Mouse (Mus musculus): ENCODE data around the gene Flrt1. TPM values are rescaled to one million over a fixed set of nuclear protein-coding genes. Genes with fewer than 3 reads are reported as not detected.

Gene Flrt1
- total and polyA plus RNA-seq, 2 experiments from 2014 or later, result 8.8 to 11.3 TPM

DNA sequence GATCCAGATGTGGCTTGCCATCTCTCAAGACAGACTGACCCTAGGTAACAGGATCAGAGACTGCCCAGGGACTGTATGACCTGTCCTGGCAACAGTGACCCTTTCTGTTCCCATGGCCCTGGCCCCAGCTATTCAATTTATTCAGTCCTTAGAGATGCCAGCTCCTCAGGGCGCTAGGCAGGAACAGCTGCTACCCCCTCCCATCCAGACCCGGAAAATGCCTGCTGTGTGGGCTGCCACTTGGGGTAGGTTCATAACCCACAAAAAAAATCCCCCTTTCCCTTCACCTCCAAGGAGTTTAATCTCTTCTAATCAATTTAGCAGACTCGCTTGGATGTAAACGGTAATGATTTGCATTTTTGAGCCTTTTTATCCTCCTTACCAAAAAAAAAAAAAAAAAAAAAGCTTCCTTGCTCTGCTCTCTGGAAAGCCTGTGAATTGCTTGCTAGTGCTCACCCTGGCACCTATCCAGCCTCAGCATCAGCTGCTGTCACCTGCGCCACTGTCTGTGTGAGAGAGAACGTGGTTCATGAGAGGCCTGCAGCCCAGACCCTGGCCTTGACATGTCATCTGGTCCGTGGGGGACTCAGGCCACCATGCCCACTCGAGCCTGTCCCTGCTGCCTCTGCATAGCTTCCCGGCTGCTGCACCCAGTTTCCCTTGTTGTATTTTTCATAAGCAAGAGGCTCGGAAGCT lies 15.0 kb downstream of the Flrt1 start:
- H3K9ac ChIP-seq, result 0 out of 2 replicates have a peak overlapping the region, but pooled peaks have one; percentile 6

DNA sequence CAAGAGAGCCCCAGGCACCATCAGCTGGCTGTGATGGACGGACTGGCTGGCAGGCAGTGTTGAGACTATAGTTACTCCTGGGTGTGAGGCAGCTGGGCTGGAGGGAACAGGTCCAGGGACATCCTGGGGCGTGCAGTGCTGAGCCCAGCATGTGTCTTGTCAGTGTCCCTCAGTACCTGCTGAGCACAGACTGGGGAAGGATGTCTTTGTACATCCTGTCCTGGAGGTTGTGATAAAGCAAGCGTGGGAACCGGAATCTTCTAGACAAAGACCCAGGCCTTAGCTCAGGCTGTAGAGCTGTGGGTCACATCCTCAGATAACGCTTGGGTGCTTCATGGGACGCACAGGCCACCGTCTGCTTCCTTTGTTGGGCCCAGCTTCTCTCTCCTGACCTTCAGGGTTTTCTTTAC lies 15.7 kb downstream of the Flrt1 start:
- Histone ChIP-seq H3K4me1 (ENCODE audit: insufficient read depth) (peaks cover 36% of the 10 kb centered on the region), H3K4me2 (ENCODE audit: low read depth) (no peak overlapping the region), H3K36me3 (ENCODE audit: insufficient read depth) (no peaks in the 10 kb centered on the region), H3K27me3 (ENCODE audit: insufficient read depth, low read length) (no peaks in the 10 kb centered on the region), H3K4me3 (ENCODE audit: low read depth, low read length) (no peak overlapping the region), H3K27ac (ENCODE audit: low read depth, low read length) (peak overlapping the region; percentile 74), H3K9me3 (ENCODE audit: low read length) (no peaks in the 10 kb centered on the region), H3K9ac (0 out of 2 replicates have a peak overlapping the region, but pooled peaks have one; percentile 6)
- TF ChIP-seq CTCF (IDR thresholded peaks at IDR 0.05; ENCODE audit: low read depth), result no peak
- no peak for DNase-seq
- ATAC-seq, result no peak
- 46% methylated on average over 7 of the region's 7 CpGs for WGBS

More for the DNA sequence above, 15.0 kb downstream of the Flrt1 start:
- WGBS, result 6% methylated on average over 10 of the region's 10 CpGs
- ATAC-seq, result peak; percentile 42; the same call in 1 of the 2 replicates
- H3K27ac ChIP-seq (ENCODE audit: low read depth, low read length), result peak overlapping the region; percentile 74
- H3K9me3 ChIP-seq (ENCODE audit: low read length), result no peaks in the 10 kb centered on the region
- no peak overlapping the region for H3K4me3 ChIP-seq (ENCODE audit: low read depth, low read length)
- peaks cover 31% of the 10 kb centered on the region for H3K4me1 ChIP-seq (ENCODE audit: insufficient read depth)
- TF ChIP-seq CTCF (IDR thresholded peaks at IDR 0.05; ENCODE audit: low read depth), result no peak
- H3K4me2 ChIP-seq (ENCODE audit: low read depth), result no peak overlapping the region
- DNase-seq, result peak; percentile 72
- H3K36me3 ChIP-seq (ENCODE audit: insufficient read depth), result no peaks in the 10 kb centered on the region
- no peaks in the 10 kb centered on the region for H3K27me3 ChIP-seq (ENCODE audit: insufficient read depth, low read length)

DNA sequence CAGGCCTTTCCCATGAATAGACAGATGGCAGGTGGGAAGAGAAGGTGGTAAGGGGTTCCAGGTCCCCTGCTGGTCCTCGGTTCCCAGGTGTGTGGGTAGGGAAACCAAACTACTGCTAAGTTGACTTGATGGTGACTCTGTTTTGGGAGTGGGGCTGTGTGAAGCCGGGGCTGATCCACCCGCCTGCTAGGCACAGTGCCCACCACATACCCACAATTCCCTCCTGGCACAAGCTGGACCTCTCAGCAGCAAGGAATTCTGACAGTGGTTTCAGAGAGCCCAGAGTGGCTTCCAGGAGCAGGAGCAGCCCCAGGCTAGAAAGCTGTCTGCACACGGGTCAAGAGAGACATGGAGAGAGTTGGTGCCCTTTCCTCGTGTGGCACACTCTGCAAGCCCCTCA lies 16.5 kb downstream of the Flrt1 start:
- H3K27ac ChIP-seq (ENCODE audit: low read depth, low read length), result 0 out of 2 replicates have a peak overlapping the region, but pooled peaks have one; percentile 5
- WGBS, result 45% methylated on average over 5 of the region's 5 CpGs
- no peaks in the 10 kb centered on the region for H3K9me3 ChIP-seq (ENCODE audit: low read length)
- no peaks in the 10 kb centered on the region for H3K36me3 ChIP-seq (ENCODE audit: insufficient read depth)
- H3K27me3 ChIP-seq (ENCODE audit: insufficient read depth, low read length), result no peaks in the 10 kb centered on the region
- DNase-seq, result no peak
- ATAC-seq, result no peak
- TF ChIP-seq CTCF (IDR thresholded peaks at IDR 0.05; ENCODE audit: low read depth), result no peak
- peaks cover 38% of the 10 kb centered on the region for H3K4me1 ChIP-seq (ENCODE audit: insufficient read depth)
- H3K9ac ChIP-seq, result no peak overlapping the region
- H3K4me2 ChIP-seq (ENCODE audit: low read depth), result no peak overlapping the region
- no peak overlapping the region for H3K4me3 ChIP-seq (ENCODE audit: low read depth, low read length)

DNA sequence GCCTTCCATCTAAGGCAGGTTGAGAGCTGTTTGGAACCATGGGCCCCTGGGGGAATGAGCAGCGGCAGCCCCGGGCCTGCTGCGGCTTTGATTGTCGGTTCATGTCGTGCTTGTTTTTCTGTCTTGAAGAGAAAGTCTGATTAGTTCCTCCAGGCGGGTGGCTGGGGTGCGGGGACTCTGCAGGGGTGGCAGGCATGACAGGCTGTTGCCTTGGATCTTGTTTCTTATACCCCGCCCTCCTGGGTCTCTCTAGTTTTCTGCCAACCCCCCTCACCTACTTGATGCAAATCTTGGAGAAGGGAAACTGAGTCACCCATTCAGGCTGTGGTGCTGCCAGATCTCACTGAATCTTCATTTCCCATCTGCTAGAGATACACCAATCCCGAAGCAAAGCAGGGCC lies 17.0 kb downstream of the Flrt1 start:
- H3K36me3 ChIP-seq (ENCODE audit: insufficient read depth), result no peaks in the 10 kb centered on the region
- H3K4me1 ChIP-seq (ENCODE audit: insufficient read depth), result peaks cover 38% of the 10 kb centered on the region
- 16% methylated on average over 9 of the region's 9 CpGs for WGBS
- no peaks in the 10 kb centered on the region for H3K27me3 ChIP-seq (ENCODE audit: insufficient read depth, low read length)
- H3K27ac ChIP-seq (ENCODE audit: low read depth, low read length), result no peak overlapping the region
- H3K9ac ChIP-seq, result no peak overlapping the region
- no peaks in the 10 kb centered on the region for H3K9me3 ChIP-seq (ENCODE audit: low read length)
- TF ChIP-seq CTCF (IDR thresholded peaks at IDR 0.05; ENCODE audit: low read depth), result no peak
- ATAC-seq, result no peak
- no peak overlapping the region for H3K4me3 ChIP-seq (ENCODE audit: low read depth, low read length)
- H3K4me2 ChIP-seq (ENCODE audit: low read depth), result no peak overlapping the region
- no peak for DNase-seq

DNA sequence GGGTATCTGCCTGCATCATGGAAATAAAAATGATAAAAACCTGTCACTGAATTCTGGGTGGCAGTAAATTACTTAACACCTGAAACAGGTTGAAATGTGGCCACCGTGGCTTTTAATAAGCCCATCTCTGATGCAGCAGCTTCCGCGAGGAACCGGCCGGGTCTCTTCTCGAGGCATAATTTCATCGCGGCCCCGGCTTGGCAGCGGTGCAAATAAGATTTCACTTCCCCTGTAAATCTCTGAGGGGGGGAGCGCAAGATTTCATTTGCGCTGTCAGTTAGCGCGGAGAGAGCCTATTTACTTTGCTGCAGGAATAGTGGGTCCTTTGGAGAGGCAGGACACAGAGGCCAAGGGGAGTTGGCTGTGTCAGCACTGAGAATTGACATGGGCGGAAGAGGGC lies 20.8 kb downstream of the Flrt1 start:
- Histone ChIP-seq H3K4me1 (ENCODE audit: insufficient read depth) (peaks cover 20% of the 10 kb centered on the region), H3K9me3 (ENCODE audit: low read length) (no peaks in the 10 kb centered on the region), H3K4me3 (ENCODE audit: low read depth, low read length) (no peak overlapping the region), H3K4me2 (ENCODE audit: low read depth) (no peak overlapping the region), H3K27ac (ENCODE audit: low read depth, low read length) (no peak overlapping the region), H3K9ac (peak overlapping the region; percentile 18; the same call in 1 of the 2 replicates), H3K27me3 (ENCODE audit: insufficient read depth, low read length) (no peaks in the 10 kb centered on the region; the same call in 1 of the 2 replicates), H3K36me3 (ENCODE audit: insufficient read depth) (no peaks in the 10 kb centered on the region)
- 28% methylated on average over 15 of the region's 15 CpGs for WGBS
- ATAC-seq (no peak), DNase-seq (no peak)
- no peak for TF ChIP-seq CTCF (IDR thresholded peaks at IDR 0.05; ENCODE audit: low read depth)

DNA sequence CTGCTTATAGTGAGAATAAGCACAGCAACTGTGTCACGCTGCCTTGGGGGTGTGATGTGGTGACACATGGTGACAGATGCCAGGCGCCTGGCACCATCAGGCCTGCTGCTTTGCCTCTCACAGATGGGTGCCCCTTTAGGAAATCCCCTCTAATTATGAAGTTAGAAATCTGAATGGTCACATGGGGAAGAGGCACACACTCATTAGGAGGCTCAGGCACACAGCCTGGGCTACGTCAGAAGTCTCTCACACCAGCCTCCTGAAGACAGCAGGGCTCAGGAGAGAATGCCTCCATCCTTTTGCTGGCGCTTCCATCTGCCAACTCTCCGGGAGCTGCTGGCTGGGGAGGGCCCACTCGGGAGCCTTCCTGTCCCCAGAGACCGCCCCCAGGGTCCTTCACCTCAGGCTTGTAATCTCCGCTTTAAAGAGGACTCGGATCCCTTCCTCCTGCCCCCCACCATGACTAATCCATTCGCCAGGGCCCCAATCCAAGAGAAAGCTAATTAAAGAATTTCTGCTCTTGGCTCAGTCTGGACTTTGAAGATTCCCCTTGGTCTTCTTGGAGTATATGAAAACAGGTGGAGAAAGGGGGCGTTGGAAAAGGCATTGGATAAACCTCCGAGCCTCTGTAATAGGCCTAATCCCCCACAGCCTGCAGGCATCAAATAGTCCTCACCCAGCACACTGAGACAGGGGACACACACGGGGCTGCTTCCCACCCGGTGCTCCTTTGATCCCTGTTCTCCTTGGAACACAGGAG lies 22.3 kb downstream of the Flrt1 start:
- peak; percentile 68 for DNase-seq
- no peaks in the 10 kb centered on the region for H3K36me3 ChIP-seq (ENCODE audit: insufficient read depth)
- H3K27me3 ChIP-seq (ENCODE audit: insufficient read depth, low read length), result no peaks in the 10 kb centered on the region; the same call in 1 of the 2 replicates
- peak; percentile 88 for ATAC-seq
- no peak for TF ChIP-seq CTCF (IDR thresholded peaks at IDR 0.05; ENCODE audit: low read depth)
- peaks cover 12% of the 10 kb centered on the region for H3K4me1 ChIP-seq (ENCODE audit: insufficient read depth)
- no peak overlapping the region for H3K27ac ChIP-seq (ENCODE audit: low read depth, low read length)
- H3K9ac ChIP-seq, result no peak overlapping the region
- H3K4me2 ChIP-seq (ENCODE audit: low read depth), result no peak overlapping the region
- no peak overlapping the region for H3K4me3 ChIP-seq (ENCODE audit: low read depth, low read length)
- 16% methylated on average over 14 of the region's 14 CpGs for WGBS
- no peaks in the 10 kb centered on the region for H3K9me3 ChIP-seq (ENCODE audit: low read length)

All from forebrain, postnatal 0 days (tissue).